Comparison of ENCODE assay signal across 30 mouse cellular contexts in genomic region chr4:120281011-120281410, GRCm38 (mm10). TPM values are rescaled to one million over a fixed set of nuclear protein-coding genes. Genes with fewer than 3 reads are reported as not detected.
DNase-seq lines count a peak whose midpoint lies in the region; ATAC-seq and TF ChIP-seq lines count a peak whose summit lies in the region.
"Had no signal": no experiment of that assay in that cellular context is flagged by ENCODE, and none has a peak within 500 bp of the region (broad histone marks: within the 10 kb centered on the region; RNA-seq: fewer than 3 reads in every experiment).

No protein-coding gene starts in this region.

- H3K36me3 ChIP-seq in hindbrain, postnatal 0 days (ENCODE audit: insufficient read depth, low read length), result no peaks in the 10 kb centered on the region
- H3K36me3 ChIP-seq: embryonic facial prominence, embryonic 13.5 days; heart, embryonic 10.5 days; heart, embryonic 15.5 days; intestine, embryonic 15.5 days; limb, embryonic 12.5 days; liver, embryonic 15.5 days; stomach, embryonic 15.5 days had no signal

- H3K9ac ChIP-seq in hindbrain, postnatal 0 days (replicated peaks; ENCODE audit: low read length), result no peak overlapping the region
- H3K9ac ChIP-seq: embryonic facial prominence, embryonic 13.5 days; heart, embryonic 15.5 days; intestine, embryonic 15.5 days; limb, embryonic 12.5 days; liver, embryonic 15.5 days; lung, embryonic 14.5 days; stomach, embryonic 15.5 days had no signal

- no peak for ATAC-seq in hindbrain, postnatal 0 days
- ATAC-seq: hindbrain, embryonic 16.5 days; intestine, embryonic 15.5 days had no signal

- H3K27ac ChIP-seq in layer of hippocampus, adult 2 months, result peak overlapping the region; percentile 89
- H3K27ac ChIP-seq in hindbrain, postnatal 0 days, result no peak overlapping the region
- H3K27ac ChIP-seq: embryonic facial prominence, embryonic 13.5 days; heart, embryonic 10.5 days; heart, embryonic 15.5 days; intestine, embryonic 15.5 days; kidney, postnatal 0 days; limb, embryonic 12.5 days; liver, embryonic 15.5 days; stomach, embryonic 15.5 days had no signal

- DNase-seq in cerebellum, postnatal 10 days, result peak; percentile 44 to 52
- no peak for DNase-seq in cerebellum, postnatal 14 days
- peak in 1 of 2 experiments; percentile 62 for DNase-seq in layer of hippocampus, adult 2 months (ENCODE audit: low spot score in 2 of 2)
- DNase-seq in layer of hippocampus, adult 11-12 months (ENCODE audit: low spot score), result no peak
- peak; percentile 11 for DNase-seq in right cerebral cortex, postnatal 25 days
- no peak for DNase-seq in right cerebral cortex, postnatal 4 days
- no peak for DNase-seq in hindbrain, postnatal 0 days (ENCODE audit: low spot score)
- DNase-seq: adrenal gland, adult 8-10 months; cerebellum, adult 11 months; cerebellum, adult 9-10 months; gastrocnemius, postnatal 25 days; kidney, adult 8-10 months; kidney, postnatal 4 days; lung, embryonic 14.5 days; lung, postnatal 14 days; midbrain, embryonic 14.5 days; thymus, postnatal 14 days had no signal

- H3K4me1 ChIP-seq in hindbrain, postnatal 0 days (ENCODE audit: insufficient read depth, low read length), result peaks cover 20% of the 10 kb centered on the region; the same call in 1 of the 2 replicates

- WGBS in hindbrain, postnatal 0 days, result 66% methylated on average over 3 of the region's 3 CpGs

- H3K9me3 ChIP-seq in hindbrain, postnatal 0 days (ENCODE audit: low read length), result no peaks in the 10 kb centered on the region
- H3K9me3 ChIP-seq: embryonic facial prominence, embryonic 13.5 days; heart, embryonic 10.5 days; heart, embryonic 15.5 days; intestine, embryonic 15.5 days; limb, embryonic 12.5 days; liver, embryonic 15.5 days; stomach, embryonic 15.5 days had no signal

- TF ChIP-seq CTCF in layer of hippocampus, adult 2 months (conservative IDR thresholded peaks at IDR 0.05), result no peak
- no peak for TF ChIP-seq CTCF in hindbrain, postnatal 0 days (IDR thresholded peaks at IDR 0.05; ENCODE audit: low read depth)

- no peaks in the 10 kb centered on the region for H3K27me3 ChIP-seq in hindbrain, postnatal 0 days (ENCODE audit: insufficient read depth, low read length)

- no peak overlapping the region for H3K4me2 ChIP-seq in hindbrain, postnatal 0 days (ENCODE audit: low read depth, low read length)
- H3K4me2 ChIP-seq: embryonic facial prominence, embryonic 13.5 days; heart, embryonic 15.5 days; intestine, embryonic 15.5 days; limb, embryonic 12.5 days; liver, embryonic 15.5 days; lung, embryonic 14.5 days; stomach, embryonic 15.5 days had no signal

- no peak overlapping the region; the same call in 1 of the 2 replicates for H3K4me3 ChIP-seq in layer of hippocampus, adult 2 months
- no peak overlapping the region for H3K4me3 ChIP-seq in hindbrain, postnatal 0 days (ENCODE audit: low read length)
- H3K4me3 ChIP-seq: embryonic facial prominence, embryonic 13.5 days; heart, embryonic 10.5 days; heart, embryonic 15.5 days; intestine, embryonic 15.5 days; limb, embryonic 12.5 days; liver, embryonic 15.5 days; stomach, embryonic 15.5 days had no signal

RNA-seq across cellular contexts. Expression of gene Foxo6, which starts 6.1 kb away (rescaled TPM):
- total RNA-seq in layer of hippocampus, adult 2 months (2021), result 10 to 100 TPM; 32.8 to 32.9 TPM
- total RNA-seq in hindbrain, postnatal 0 days (2014; rRNA removed), result 23.8 and 25.1 TPM in 2 replicates
- polyA plus RNA-seq in hindbrain, postnatal 0 days (2015; fragmentation: Nextera tagmentation; extraction: Ambion mirVana), result 1.2 and 1.3 TPM in 2 replicates
- total RNA-seq: CH12.LX; common myeloid progenitor, adult 5-6 weeks; liver, adult 2 months; monocyte, adult 5-6 weeks had no signal
- polyA plus RNA-seq: liver, embryonic 15.5 days had no signal

Comparison
In these comparisons a context has a peak if more than half of its experiments do, and no peak if none do; other contexts are left out.
1. DNase-seq: peak in cerebellum, postnatal 10 days (2 of 2) and right cerebral cortex, postnatal 25 days (single experiment); none in cerebellum, postnatal 14 days (0 of 2), layer of hippocampus, adult 11-12 months (single experiment), right cerebral cortex, postnatal 4 days (single experiment) and hindbrain, postnatal 0 days (single experiment).